Mouse (Mus musculus): ENCODE data around the gene Xxylt1.

GRCm38 (mm10) chr16:30977728-30978127 is 103.5 kb downstream of the Xxylt1 start:
- TF ChIP-seq CTCF (IDR thresholded peaks at IDR 0.05; ENCODE audit: low read depth, low read length) = no peak
- TF ChIP-seq POLR2A (IDR thresholded peaks at IDR 0.05; ENCODE audit: borderline replicate concordance, low read depth, low read length) = no peak
